Mouse (Mus musculus): Measurements from ENCODE around the gene Shisal1. TPM values are rescaled to one million over a fixed set of nuclear protein-coding genes. Genes with fewer than 3 reads are reported as not detected.

The Shisal1 gene
- polyA plus RNA-seq, 1 experiment from 2014 or later = 0.05 TPM

DNA sequence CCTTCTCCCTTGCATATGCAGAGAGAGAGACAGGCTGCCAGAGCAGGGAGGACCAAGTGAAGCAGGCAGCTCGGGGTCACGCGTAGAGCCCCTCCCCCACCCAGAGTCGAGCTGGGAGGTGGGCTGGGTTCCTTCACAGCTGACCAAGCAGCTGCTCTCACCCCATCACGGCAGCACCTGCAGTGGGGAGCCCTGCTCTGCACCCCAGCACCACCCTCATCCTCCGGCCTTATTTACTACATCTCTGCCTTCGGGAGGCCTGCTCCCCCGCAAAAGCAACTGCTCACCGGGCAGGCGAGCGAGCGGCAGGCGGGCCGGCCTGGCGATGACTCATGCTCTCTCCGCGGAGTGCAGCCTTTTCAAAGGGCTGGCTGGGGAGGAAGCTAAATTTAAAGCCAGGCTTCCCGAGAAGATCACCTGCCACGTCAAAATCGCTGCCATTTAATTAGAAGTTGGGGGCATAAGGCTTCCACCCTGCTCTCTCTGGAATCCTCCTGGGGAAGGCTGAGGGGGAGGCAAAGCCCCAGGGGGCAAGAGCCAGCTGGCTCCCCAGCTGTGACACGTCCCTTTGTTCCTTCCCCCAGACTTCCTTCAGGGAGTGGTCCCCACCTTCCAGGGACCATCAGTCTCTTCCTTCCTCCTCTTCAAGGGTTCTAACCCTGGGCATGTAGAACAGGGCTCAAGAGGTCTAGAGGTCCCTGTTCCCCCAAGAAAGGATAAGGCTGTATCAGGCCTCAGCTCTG, 3.7 kb upstream of the Shisal1 start:
- ATAC-seq = no peak
- H3K4me2 ChIP-seq (ENCODE audit: low read depth, low read length) = peak overlapping the region; percentile 35; the same call in 1 of the 2 replicates
- no peak for TF ChIP-seq CTCF (IDR thresholded peaks at IDR 0.05; ENCODE audit: low read depth)
- TF ChIP-seq EP300 (IDR thresholded peaks at IDR 0.05; ENCODE audit: low read depth) = no peak

DNA sequence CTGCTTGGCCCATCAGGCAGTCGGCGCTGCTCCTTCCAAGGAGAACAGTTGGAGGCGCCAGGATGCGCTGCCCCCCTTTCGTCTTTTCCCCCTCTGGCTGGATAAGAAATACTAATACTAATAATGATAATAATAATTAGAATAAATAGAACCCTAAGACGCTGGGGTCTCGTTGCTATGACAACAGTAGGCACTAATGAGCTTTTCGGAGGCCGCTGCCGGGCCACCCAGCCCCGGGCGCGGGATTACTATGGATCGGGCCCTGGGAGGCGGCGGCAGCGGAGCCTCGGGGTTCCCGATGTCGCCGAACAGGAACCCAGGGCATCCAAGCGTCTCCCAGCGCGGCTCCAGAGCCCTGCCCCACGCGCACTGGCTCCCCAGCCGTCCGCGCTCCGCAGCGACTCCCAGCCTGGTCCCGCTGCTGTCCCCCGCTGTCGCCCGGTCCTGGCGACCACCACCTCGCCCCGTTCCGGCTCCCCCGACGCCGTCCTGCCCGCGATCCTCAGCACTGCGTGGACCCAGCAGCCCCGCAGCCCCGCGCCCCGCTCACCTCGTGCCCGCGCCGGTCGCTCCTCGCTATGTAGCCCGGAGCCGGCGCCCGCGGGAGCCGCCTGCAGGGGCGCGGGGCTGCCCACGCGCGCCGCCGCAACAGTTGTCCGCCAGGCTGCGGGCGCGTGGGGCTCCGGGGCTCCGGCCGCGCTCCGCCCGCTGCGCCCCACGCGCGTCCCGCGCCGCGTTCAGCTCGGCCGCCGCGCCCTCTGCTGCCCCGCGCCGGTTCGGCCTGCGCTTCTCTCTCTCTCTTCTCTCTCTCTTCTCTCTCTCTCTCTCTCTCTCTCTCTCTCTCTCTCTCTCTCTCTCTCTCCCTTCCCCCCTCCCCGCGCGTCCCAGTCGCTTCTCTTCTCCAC, 833 bp downstream of the Shisal1 start:
- no peaks in the 10 kb centered on the region for H3K9me3 ChIP-seq (ENCODE audit: low read length)
- WGBS (ENCODE audit: insufficient replicate concordance) = 7% methylated on average over 56 of the region's 99 CpGs

More for the DNA sequence above, 3.7 kb upstream of the Shisal1 start:
- Histone ChIP-seq H3K9me3 (ENCODE audit: low read length) (no peaks in the 10 kb centered on the region), H3K4me1 (ENCODE audit: insufficient read depth) (peaks cover 4% of the 10 kb centered on the region; the same call in 1 of the 2 replicates), H3K9ac (replicated peaks) (no peak overlapping the region), H3K27me3 (ENCODE audit: insufficient read depth, low read length) (peaks cover 28% of the 10 kb centered on the region), H3K27ac (ENCODE audit: low read depth) (no peak overlapping the region), H3K4me3 (ENCODE audit: low read depth, low read length) (no peak overlapping the region), H3K36me3 (replicated peaks; ENCODE audit: insufficient read depth, low read length) (no peaks in the 10 kb centered on the region)
- peak; percentile 24 for DNase-seq
- 2% methylated on average over 21 of the region's 21 CpGs for WGBS (ENCODE audit: insufficient replicate concordance)

GRCm38 (mm10) chr15:84444181-84444580, 2.7 kb downstream of the Shisal1 start:
- H3K9me3 ChIP-seq (ENCODE audit: low read length) = no peaks in the 10 kb centered on the region
- H3K9ac ChIP-seq (replicated peaks) = no peak overlapping the region
- no peaks in the 10 kb centered on the region for H3K36me3 ChIP-seq (replicated peaks; ENCODE audit: insufficient read depth, low read length)
- no peak for TF ChIP-seq CTCF (IDR thresholded peaks at IDR 0.05; ENCODE audit: low read depth)
- TF ChIP-seq EP300 (IDR thresholded peaks at IDR 0.05; ENCODE audit: low read depth) = no peak
- peaks cover 53% of the 10 kb centered on the region for H3K27me3 ChIP-seq (ENCODE audit: insufficient read depth, low read length)
- ATAC-seq = no peak
- WGBS (ENCODE audit: insufficient replicate concordance) = 25% methylated on average over 7 of the region's 7 CpGs
- H3K27ac ChIP-seq (ENCODE audit: low read depth) = no peak overlapping the region
- H3K4me1 ChIP-seq (ENCODE audit: insufficient read depth) = no peaks in the 10 kb centered on the region
- DNase-seq = no peak
- H3K4me2 ChIP-seq (ENCODE audit: low read depth, low read length) = no peak overlapping the region
- H3K4me3 ChIP-seq (ENCODE audit: low read depth, low read length) = no peak overlapping the region

More for the DNA sequence above, 833 bp downstream of the Shisal1 start:
- Histone ChIP-seq H3K4me3 (ENCODE audit: low read depth, low read length) (no peak overlapping the region; the same call in 1 of the 2 replicates), H3K4me2 (ENCODE audit: low read depth, low read length) (peak overlapping the region; percentile 55), H3K36me3 (replicated peaks; ENCODE audit: insufficient read depth, low read length) (no peaks in the 10 kb centered on the region), H3K27me3 (ENCODE audit: insufficient read depth, low read length) (peaks cover 53% of the 10 kb centered on the region), H3K9ac (replicated peaks) (no peak overlapping the region), H3K4me1 (ENCODE audit: insufficient read depth) (peaks cover 4% of the 10 kb centered on the region; the same call in 1 of the 2 replicates), H3K27ac (ENCODE audit: low read depth) (no peak overlapping the region)
- TF ChIP-seq EP300 (IDR thresholded peaks at IDR 0.05; ENCODE audit: low read depth) (no peak), CTCF (IDR thresholded peaks at IDR 0.05; ENCODE audit: low read depth) (no peak)
- ATAC-seq (no peak), DNase-seq (no peak)

DNA sequence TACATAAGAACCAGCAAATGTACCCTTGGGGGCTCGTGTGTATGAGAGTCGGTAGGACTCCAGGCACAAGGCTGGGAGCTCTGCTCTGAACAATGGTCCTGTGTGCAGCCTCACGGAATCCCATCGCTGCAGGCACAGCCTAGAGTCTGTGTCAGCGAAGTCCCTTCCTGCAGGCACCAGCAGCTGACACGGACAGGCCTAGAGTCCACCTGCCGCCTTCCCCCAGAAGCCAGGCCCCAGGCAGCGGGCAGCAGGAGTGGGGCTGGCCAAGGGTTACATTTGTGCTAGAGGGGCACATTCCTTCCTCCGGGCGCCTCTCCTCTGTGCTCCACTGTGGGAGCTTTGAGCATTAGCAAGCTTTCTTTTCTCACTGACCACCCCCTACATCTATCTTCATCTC, 3.3 kb downstream of the Shisal1 start:
- Histone ChIP-seq H3K9me3 (ENCODE audit: low read length) (no peaks in the 10 kb centered on the region), H3K9ac (replicated peaks) (no peak overlapping the region), H3K36me3 (replicated peaks; ENCODE audit: insufficient read depth, low read length) (no peaks in the 10 kb centered on the region), H3K4me3 (ENCODE audit: low read depth, low read length) (no peak overlapping the region), H3K27me3 (ENCODE audit: insufficient read depth, low read length) (peaks cover 49% of the 10 kb centered on the region), H3K27ac (ENCODE audit: low read depth) (no peak overlapping the region), H3K4me2 (ENCODE audit: low read depth, low read length) (no peak overlapping the region), H3K4me1 (ENCODE audit: insufficient read depth) (no peaks in the 10 kb centered on the region)
- 64% methylated on average over 10 of the region's 10 CpGs for WGBS (ENCODE audit: insufficient replicate concordance)
- ATAC-seq = no peak
- DNase-seq = no peak
- TF ChIP-seq EP300 (IDR thresholded peaks at IDR 0.05; ENCODE audit: low read depth) (no peak), CTCF (IDR thresholded peaks at IDR 0.05; ENCODE audit: low read depth) (no peak)

GRCm38 (mm10) chr15:84441682-84442315, 5.1 kb downstream of the Shisal1 start:
- 56% methylated on average over 14 of the region's 14 CpGs for WGBS (ENCODE audit: insufficient replicate concordance)
- ATAC-seq = no peak
- H3K27me3 ChIP-seq (ENCODE audit: insufficient read depth, low read length) = peaks cover 35% of the 10 kb centered on the region

More at GRCm38 (mm10) chr15:84441682-84442315, 5.1 kb downstream of the Shisal1 start:
- Histone ChIP-seq H3K4me1 (ENCODE audit: insufficient read depth) (no peaks in the 10 kb centered on the region), H3K9me3 (ENCODE audit: low read length) (no peaks in the 10 kb centered on the region), H3K27ac (ENCODE audit: low read depth) (no peak overlapping the region), H3K4me3 (ENCODE audit: low read depth, low read length) (no peak overlapping the region), H3K4me2 (ENCODE audit: low read depth, low read length) (no peak overlapping the region), H3K36me3 (replicated peaks; ENCODE audit: insufficient read depth, low read length) (no peaks in the 10 kb centered on the region), H3K9ac (replicated peaks) (no peak overlapping the region)
- no peak for TF ChIP-seq EP300 (IDR thresholded peaks at IDR 0.05; ENCODE audit: low read depth)
- no peak for TF ChIP-seq CTCF (IDR thresholded peaks at IDR 0.05; ENCODE audit: low read depth)
- DNase-seq = no peak
